Mouse (Mus musculus) right cerebral cortex, adult 2 months (tissue): ENCODE measurements around the gene Lcp2.
"Not testable (repeated sequence)": the region's sequence is repeated elsewhere in the genome, so short reads cannot be mapped to it uniquely, and the experiment has no call there.

Source experiments
- DNase-seq, 2 experiments: peaks; one replicate each; pipeline ENCODE4 v3.0.0; 2021 to 2022; ENCODE audit warnings: low spot score in 2 of 2

Lcp2 gene

DNA sequence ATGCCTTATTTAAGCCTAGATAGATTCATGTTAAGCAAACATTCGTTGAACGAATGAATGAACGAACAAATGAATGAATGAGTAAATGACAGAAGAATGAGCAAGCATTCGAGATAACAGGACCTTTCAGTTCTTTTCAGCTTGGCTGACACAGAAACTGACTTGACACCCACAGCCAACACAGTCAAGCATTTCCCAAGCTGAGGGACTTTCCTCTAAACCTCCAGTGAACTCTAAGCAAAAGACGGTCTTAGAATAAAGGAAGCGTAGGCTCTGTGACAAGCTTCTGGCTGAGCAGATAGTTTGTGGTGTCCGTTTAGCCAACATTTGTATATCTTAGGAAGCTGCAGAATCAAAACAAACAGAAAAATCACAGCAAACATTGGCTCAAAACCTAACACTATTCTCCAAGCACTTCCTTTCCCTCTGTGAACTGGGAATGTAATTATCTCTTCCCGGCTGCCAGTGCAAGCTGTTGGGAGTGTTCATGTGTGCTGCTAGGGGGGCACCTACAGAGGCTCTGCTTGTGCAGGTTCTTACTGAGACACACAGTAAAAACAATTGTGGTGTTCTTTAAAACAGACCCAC, 39.5 kb downstream of the Lcp2 start:
- DNase-seq: no peak

DNA sequence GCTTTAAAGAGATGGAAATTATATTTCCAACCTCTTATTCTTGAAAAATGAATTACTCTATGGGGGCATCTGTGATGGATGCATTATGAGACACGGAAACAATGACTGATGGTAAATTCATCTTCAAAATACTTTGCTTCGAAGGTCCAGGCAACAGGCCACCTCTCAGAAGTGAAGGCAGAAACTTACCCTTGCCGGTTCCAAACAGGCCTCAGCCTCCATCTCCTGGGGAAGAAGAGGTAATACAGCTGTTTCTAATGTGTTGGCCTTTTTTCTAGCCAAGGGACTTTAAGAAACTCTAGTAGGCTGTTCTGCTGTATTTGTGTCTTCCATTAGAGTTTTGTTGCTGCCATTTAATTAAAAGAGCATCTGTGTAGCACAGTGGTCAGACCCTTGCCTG, 40.3 kb downstream of the Lcp2 start:
- DNase-seq: no peak

DNA sequence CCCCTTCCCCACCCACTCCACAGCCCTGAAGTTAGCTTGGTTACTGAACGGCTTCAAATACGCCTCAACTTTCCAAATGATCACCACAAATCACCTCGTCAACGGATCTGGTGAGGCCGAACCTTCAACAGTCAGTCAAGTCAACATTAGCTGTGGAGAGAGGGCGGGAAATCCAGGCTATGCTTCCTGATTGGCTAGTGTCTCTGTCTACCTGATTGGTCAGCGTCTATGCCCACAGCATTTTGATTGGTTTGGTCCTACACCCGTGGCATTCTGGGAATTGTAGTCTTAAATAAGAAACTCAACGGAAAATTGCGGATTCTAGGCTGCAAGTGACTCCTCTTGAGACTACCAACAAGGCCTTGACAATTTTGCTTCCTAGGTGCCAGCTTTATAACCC, 51.7 kb downstream of the Lcp2 start, which contains the start of gene 4930469K13Rik:
TSS of gene 4930469K13Rik (minus strand) at position 133 of the 400 bp plus-strand sequence.
- DNase-seq: no peak

GRCm38 (mm10) chr11:34101827-34102226, 55.1 kb downstream of the Lcp2 start:
- DNase-seq: no peak

DNA sequence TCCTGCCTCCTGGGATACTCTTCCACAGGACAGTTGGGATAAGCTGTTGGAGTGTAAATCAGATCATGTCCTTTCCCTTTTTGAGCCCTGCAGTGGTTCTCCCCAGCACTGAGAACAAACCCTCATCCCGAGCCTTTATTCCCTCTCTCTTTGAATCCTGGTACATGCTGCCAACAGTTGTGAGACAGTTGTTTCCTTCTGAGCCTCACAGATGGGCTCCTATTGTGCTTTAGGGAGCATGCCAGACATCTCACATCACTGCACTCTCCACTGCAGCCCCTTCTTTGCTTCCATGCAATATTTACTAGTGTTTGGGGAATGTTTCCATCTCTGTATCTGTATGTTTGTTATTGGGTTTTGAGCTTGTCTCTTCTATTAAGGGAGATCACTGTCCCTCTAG, 58.2 kb downstream of the Lcp2 start:
- no peak for DNase-seq

GRCm38 (mm10) chr11:34109260-34109659, 62.5 kb downstream of the Lcp2 start:
- no peak for DNase-seq

- DNase-seq: no peak
Measured at GRCm38 (mm10) chr11:34111940-34112339, 65.2 kb downstream of the Lcp2 start.

DNA sequence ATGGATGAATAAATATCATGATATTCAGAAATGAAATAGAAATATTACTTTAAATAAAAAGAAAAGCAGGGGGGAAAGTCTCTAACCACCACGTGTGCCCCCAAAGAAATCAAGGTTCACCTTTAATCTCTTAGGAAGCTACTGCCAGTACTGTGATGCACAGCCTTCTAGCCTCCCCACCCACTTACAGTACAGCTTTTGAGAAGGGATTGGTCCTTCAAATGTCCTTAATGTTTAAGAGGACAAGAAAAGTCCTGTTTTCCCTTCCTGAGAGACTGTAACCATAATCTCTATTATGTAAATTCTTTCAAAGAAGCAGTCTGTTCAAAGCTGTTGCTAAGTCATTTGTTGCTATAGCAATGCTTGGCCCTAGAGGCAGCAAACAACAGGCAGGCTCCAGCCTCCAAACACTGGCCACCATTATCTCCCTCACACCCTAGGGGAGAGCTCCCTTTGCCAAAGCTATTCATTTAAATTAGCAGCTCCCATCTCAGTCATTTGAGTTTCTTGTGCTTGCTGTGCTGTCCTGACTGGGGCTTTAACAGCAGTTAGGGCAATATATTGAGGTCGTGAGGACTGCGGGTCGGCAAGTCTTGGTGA, 66.2 kb downstream of the Lcp2 start:
- peak; percentile 28 to 37 for DNase-seq

- DNase-seq: no peak
Measured at GRCm38 (mm10) chr11:34113760-34114159, 67.0 kb downstream of the Lcp2 start.

DNA sequence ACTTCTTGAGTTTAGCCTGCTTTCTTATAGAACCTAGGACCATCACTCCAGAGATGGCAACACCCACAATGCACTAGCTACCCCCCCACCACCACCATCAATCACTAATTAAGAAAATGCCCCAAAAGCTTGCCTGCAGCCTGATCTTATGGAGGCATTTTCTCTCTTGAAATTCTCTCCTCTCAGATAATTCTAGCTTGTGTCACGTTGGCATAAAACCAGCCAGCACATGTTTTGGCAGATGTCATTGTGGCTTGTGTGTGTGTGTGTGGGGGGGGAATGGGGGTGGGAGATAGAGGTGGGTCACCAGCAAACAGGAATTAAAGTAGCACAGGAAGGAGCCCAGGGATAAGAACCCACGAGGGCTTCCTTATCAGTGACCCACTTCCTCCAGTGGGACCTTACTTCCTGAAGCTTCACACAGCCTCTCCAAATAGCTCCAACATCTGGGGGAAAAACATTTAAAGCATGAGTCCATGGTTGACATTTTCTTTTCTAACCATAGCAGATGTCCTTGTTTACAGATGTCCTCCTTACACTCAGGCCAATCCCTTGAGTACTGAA, 69.9 kb downstream of the Lcp2 start:
- DNase-seq: no peak

DNA sequence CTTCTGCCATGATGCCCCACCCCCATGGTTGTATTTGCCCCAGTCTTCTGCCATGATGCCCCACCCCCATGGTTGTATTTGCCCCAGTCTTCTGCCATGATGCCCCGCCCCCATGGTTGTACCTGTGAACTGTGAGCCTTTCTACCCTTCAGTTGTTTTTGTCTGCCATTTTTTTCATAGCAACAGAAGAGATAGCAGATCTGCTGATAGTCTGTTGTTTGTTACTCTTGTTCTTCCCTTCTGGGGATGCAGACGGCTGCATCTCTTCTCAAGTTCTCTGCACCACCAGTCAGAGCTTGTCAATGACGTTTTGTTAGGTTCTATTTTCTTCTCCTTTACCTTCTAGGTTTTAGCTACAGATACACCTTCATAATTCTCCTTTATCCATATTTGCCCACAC, 70.9 kb downstream of the Lcp2 start:
- DNase-seq: no peak

GRCm38 (mm10) chr11:34118319-34118718, 71.6 kb downstream of the Lcp2 start:
- DNase-seq: no peak

- peak; percentile 31 to 40 for DNase-seq
Measured at GRCm38 (mm10) chr11:34123147-34123546, 76.4 kb downstream of the Lcp2 start.

DNA sequence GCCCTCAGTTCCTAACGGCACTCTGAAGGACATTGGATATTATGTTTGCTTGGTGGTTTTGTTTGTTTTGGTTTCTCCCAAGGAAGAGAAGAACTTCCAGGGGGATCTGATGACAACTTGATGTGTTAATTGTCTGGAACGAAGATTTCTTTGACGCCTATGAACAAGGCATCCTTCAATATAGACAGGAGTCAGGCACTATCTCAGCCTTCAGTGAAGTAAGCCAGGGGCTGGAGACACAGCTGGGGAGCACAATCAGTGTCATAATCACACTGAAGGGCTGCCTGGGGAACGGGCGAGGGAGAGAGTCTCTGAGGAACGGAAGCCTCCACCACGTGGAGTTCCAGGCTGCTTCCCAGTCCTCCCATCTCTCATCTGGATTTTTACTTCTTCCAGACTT, 78.1 kb downstream of the Lcp2 start:
- DNase-seq: no peak

GRCm38 (mm10) chr11:34125727-34126126, 79.0 kb downstream of the Lcp2 start:
- DNase-seq: not testable (repeated sequence)

DNA sequence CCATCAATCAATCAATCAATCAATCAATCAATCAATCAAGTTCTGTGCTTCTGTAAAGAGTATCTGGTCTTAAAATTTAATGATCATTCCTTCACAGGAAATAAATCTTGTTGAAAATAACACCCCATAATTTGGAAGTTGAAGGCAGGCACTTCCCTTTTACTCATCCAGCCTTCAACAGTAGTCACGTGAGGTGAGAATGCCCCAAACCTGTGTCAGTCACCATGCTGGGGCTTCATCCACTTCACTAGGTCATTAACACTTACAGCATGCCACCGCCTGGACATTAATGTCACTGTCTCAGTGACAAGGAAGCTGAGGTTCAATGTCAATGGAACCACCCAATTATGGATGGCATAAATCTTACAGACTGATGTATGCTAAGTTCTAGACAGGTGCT, 81.7 kb downstream of the Lcp2 start:
- no peak for DNase-seq

DNA sequence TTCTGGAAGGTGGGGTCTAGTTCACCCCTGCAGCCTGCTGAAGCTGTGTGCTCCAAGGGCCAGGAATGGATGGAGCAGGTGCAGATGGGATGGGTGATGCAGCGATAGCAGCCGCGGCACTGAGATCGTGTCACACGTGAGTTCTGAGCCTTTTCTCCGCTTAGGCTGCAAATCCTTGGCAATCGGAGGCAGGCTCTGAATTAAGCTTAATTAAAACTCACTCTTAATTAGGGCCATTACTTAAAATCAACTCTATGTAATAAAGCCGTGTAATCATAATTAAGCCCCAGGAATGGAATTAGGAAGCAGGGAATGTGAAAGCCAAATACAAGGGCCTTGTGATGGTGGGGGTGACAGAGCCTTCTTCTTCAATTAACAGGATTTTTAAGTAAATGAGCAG, 92.6 kb downstream of the Lcp2 start:
- DNase-seq: no peak
